Mouse (Mus musculus): ENCODE data around the gene Lmbrd1.

- TF ChIP-seq CTCF (IDR thresholded peaks at IDR 0.05; ENCODE audit: insufficient read depth, low read depth, low read length) = no peak
- no peak for TF ChIP-seq POLR2A (IDR thresholded peaks at IDR 0.05; ENCODE audit: insufficient read depth, low read depth, low read length)
These were observed 41.2 kb downstream of the Lmbrd1 start for GRCm38 (mm10) chr1:24719621-24720020.
